Mouse (Mus musculus) MEL (cell line): ENCODE measurements at regions not wholly inside any gene's neighbourhood (a gene's known extent, or its start where the extent isn't known, plus 50 kb on each side); places are given as distances from the start of the nearest gene placed in this dataset.

Experiments
- DNase-seq: peaks from one replicate; pipeline ENCODE4 v3.0.0; 2011; ENCODE audit warnings: low read depth, low spot score
- H3K27ac ChIP-seq: 2 replicates; pipeline ENCODE4 v1.5.1; 2012; ENCODE audit warnings: low read depth, mild to moderate bottlenecking, control low read depth, low read length, moderate library complexity; ENCODE audit not compliant: control insufficient read depth
- H3K27me3 ChIP-seq, 2 experiments: fragments of 150-350 bp in 1 of 2; sonication (generic) in 1 of 2; 2 replicates each; pipeline ENCODE4 v1.6.1; 2012; ENCODE audit warnings: low read length in 2 of 2, mild to moderate bottlenecking in 2 of 2, improper control_type of control experiment in 1 of 2, moderate library complexity in 1 of 2; ENCODE audit not compliant: insufficient read depth in 2 of 2, control insufficient read depth in 1 of 2
- H3K36me3 ChIP-seq, 2 experiments: 2 replicates each; pipeline ENCODE4 v1.6.1; 2012 to 2014; ENCODE audit warnings: low read length in 2 of 2, improper control_type of control experiment in 1 of 2, inconsistent platforms in 1 of 2, mild to moderate bottlenecking in 1 of 2; ENCODE audit not compliant: insufficient read depth in 2 of 2, control insufficient read depth in 1 of 2
- H3K4me1 ChIP-seq, 2 experiments: fragments of 150-350 bp in 1 of 2; sonication (generic) in 1 of 2; 2 replicates each; pipeline ENCODE4 v1.6.1; 2012; ENCODE audit warnings: low read length in 2 of 2, improper control_type of control experiment in 1 of 2, mild to moderate bottlenecking in 1 of 2; ENCODE audit not compliant: insufficient read depth in 2 of 2, control insufficient read depth in 1 of 2
- H3K4me3 ChIP-seq, 2 experiments: fragments of 150-350 bp in 1 of 2; sonication (generic) in 1 of 2; 2 replicates each; pipeline ENCODE4 v1.5.1; 2012; ENCODE audit warnings: low read depth in 2 of 2, low read length in 2 of 2, mild to moderate bottlenecking in 2 of 2, moderate library complexity in 2 of 2, control low read depth in 1 of 2, improper control_type of control experiment in 1 of 2; ENCODE audit not compliant: control insufficient read depth in 1 of 2, insufficient read depth in 1 of 2
- H3K79me2 ChIP-seq: 2 replicates; pipeline ENCODE4 v1.6.1; 2012; ENCODE audit warnings: mild to moderate bottlenecking, low read length, moderate library complexity; ENCODE audit not compliant: control insufficient read depth, poor library complexity, insufficient read depth
- H3K9ac ChIP-seq: 2 replicates; pipeline ENCODE4 v1.6.1; 2012; ENCODE audit warnings: low read depth, mild to moderate bottlenecking, control low read depth, low read length, moderate library complexity; ENCODE audit not compliant: control insufficient read depth, poor library complexity, severe bottlenecking
- H3K9me3 ChIP-seq: fragments of 150-350 bp; sonication (generic); replicated peaks from 2 replicates; pipeline ENCODE4 v1.6.1; 2012; ENCODE audit warnings: mild to moderate bottlenecking, low read length, improper control_type of control experiment, moderate library complexity; ENCODE audit not compliant: insufficient read depth
- BHLHE40 ChIP-seq: IDR thresholded peaks from 2 replicates; pipeline ENCODE4 v1.6.1; 2012; ENCODE audit warnings: low read depth, mild to moderate bottlenecking, inconsistent platforms, low read length, improper control_type of control experiment, borderline replicate concordance
- CHD1 ChIP-seq: IDR thresholded peaks from 2 replicates; pipeline ENCODE4 v1.6.1; 2012; ENCODE audit warnings: low read depth, mild to moderate bottlenecking, inconsistent platforms, low read length, improper control_type of control experiment
- CHD2 ChIP-seq: IDR thresholded peaks from 2 replicates; pipeline ENCODE4 v1.6.1; 2011; ENCODE audit warnings: low read length, improper control_type of control experiment
- ELF1 ChIP-seq: IDR thresholded peaks from 2 replicates; pipeline ENCODE4 v1.6.1; 2014; ENCODE audit warnings: low read depth, mild to moderate bottlenecking, inconsistent platforms, low read length, improper control_type of control experiment, moderate library complexity
- EP300 ChIP-seq, 2 experiments: IDR thresholded peaks; 2 replicates each; pipeline ENCODE4 v1.6.1; 2011; ENCODE audit warnings: improper control_type of control experiment in 2 of 2, low read length in 2 of 2, low read depth in 1 of 2, mild to moderate bottlenecking in 1 of 2
- ETS1 ChIP-seq: IDR thresholded peaks from 2 replicates; pipeline ENCODE4 v1.6.1; 2012; ENCODE audit warnings: low read depth, mild to moderate bottlenecking, inconsistent platforms, low read length, improper control_type of control experiment, moderate library complexity
- HCFC1 ChIP-seq: IDR thresholded peaks from 2 replicates; pipeline ENCODE4 v1.6.1; 2012; ENCODE audit warnings: low read depth, mild to moderate bottlenecking, inconsistent platforms, low read length, improper control_type of control experiment, moderate library complexity
- JUND ChIP-seq: IDR thresholded peaks from 2 replicates; pipeline ENCODE4 v1.6.1; 2011; ENCODE audit warnings: low read depth, mild to moderate bottlenecking, improper control_type of control experiment, low read length
- KAT2A ChIP-seq: conservative IDR thresholded peaks from 2 replicates; pipeline ENCODE4 v1.6.1; 2012; ENCODE audit warnings: low read depth, low read length, improper control_type of control experiment, inconsistent platforms
- MAFK ChIP-seq: IDR thresholded peaks from 2 replicates; pipeline ENCODE4 v1.6.1; 2011; ENCODE audit warnings: low read depth, mild to moderate bottlenecking, low read length, improper control_type of control experiment, borderline replicate concordance
- MAX ChIP-seq: IDR thresholded peaks from 2 replicates; pipeline ENCODE4 v1.6.1; 2011; ENCODE audit warnings: low read length, improper control_type of control experiment
- POLR2A ChIP-seq, 2 experiments: IDR thresholded peaks; 2 replicates each; pipeline ENCODE4 v1.6.1; 2011 to 2012; ENCODE audit warnings: low read length in 2 of 2, mild to moderate bottlenecking in 2 of 2, control low read depth in 1 of 2, improper control_type of control experiment in 1 of 2, low read depth in 1 of 2, moderate library complexity in 1 of 2; ENCODE audit not compliant: control insufficient read depth in 1 of 2, insufficient read depth in 1 of 2, poor library complexity in 1 of 2
- POLR2AphosphoS2 ChIP-seq: IDR thresholded peaks from 2 replicates; pipeline ENCODE4 v1.6.1; 2011; ENCODE audit warnings: low read length, improper control_type of control experiment
- POLR2AphosphoS5 ChIP-seq: IDR thresholded peaks from 2 replicates; pipeline ENCODE4 v1.6.1; 2012; ENCODE audit warnings: low read depth, borderline replicate concordance, mild to moderate bottlenecking, inconsistent platforms, low read length, moderate library complexity, mixed read lengths
- RCOR1 ChIP-seq: IDR thresholded peaks from 2 replicates; pipeline ENCODE4 v1.6.1; 2012; ENCODE audit warnings: low read depth, mild to moderate bottlenecking, inconsistent platforms, low read length, improper control_type of control experiment
- ZC3H11A ChIP-seq: IDR thresholded peaks from 2 replicates; pipeline ENCODE4 v1.6.1; 2012; ENCODE audit warnings: low read depth, mild to moderate bottlenecking, inconsistent platforms, low read length, improper control_type of control experiment
- ZMIZ1 ChIP-seq: IDR thresholded peaks from 2 replicates; pipeline ENCODE4 v1.6.1; 2012; ENCODE audit warnings: low read depth, mild to moderate bottlenecking, inconsistent platforms, low read length, improper control_type of control experiment, moderate library complexity
- ZNF384 ChIP-seq: IDR thresholded peaks from 2 replicates; pipeline ENCODE4 v1.6.1; 2012; ENCODE audit warnings: low read depth, mild to moderate bottlenecking, inconsistent platforms, low read length, improper control_type of control experiment

GRCm38 (mm10) chr10:117896911-117897643, 51.2 kb upstream of the Rap1b start:
- DNase-seq = no peak
- H3K9ac ChIP-seq = no peak overlapping the region
- no peak for TF ChIP-seq MAX
- no peak for TF ChIP-seq KAT2A
- TF ChIP-seq POLR2AphosphoS2 = no peak
- no peak for TF ChIP-seq ZC3H11A
- H3K4me3 ChIP-seq = no peak overlapping the region
- H3K27ac ChIP-seq = no peak overlapping the region
- no peaks in the 10 kb centered on the region for H3K4me1 ChIP-seq
- no peaks in the 10 kb centered on the region for H3K9me3 ChIP-seq
- no peaks in the 10 kb centered on the region for H3K79me2 ChIP-seq
- no peaks in the 10 kb centered on the region for H3K27me3 ChIP-seq
- no peaks in the 10 kb centered on the region for H3K36me3 ChIP-seq

- no peak for DNase-seq
- H3K9ac ChIP-seq = no peak overlapping the region
- no peak for TF ChIP-seq MAFK
- no peak for TF ChIP-seq CHD1
- no peak for TF ChIP-seq POLR2A (IDR thresholded peaks at IDR 0.05; ENCODE audit: control insufficient read depth in 1 of 2, insufficient read depth in 1 of 2, low read depth in 1 of 2, low read length in 2 of 2, poor library complexity in 1 of 2)
- no peak for TF ChIP-seq JUND
- TF ChIP-seq ETS1 = no peak
- TF ChIP-seq ZMIZ1 = no peak
- TF ChIP-seq POLR2AphosphoS5 = no peak
- no peak for TF ChIP-seq EP300 (IDR thresholded peaks at IDR 0.05; ENCODE audit: low read depth in 1 of 2, low read length in 2 of 2)
- no peak for TF ChIP-seq HCFC1
- TF ChIP-seq ELF1 = no peak
- no peak for TF ChIP-seq ZNF384
- no peak for TF ChIP-seq CHD2
- no peak for TF ChIP-seq RCOR1
- TF ChIP-seq KAT2A = no peak
- TF ChIP-seq BHLHE40 = no peak
- no peaks in the 10 kb centered on the region for H3K27me3 ChIP-seq
- no peak overlapping the region for H3K27ac ChIP-seq
- no peaks in the 10 kb centered on the region for H3K36me3 ChIP-seq
- H3K79me2 ChIP-seq = no peaks in the 10 kb centered on the region
- H3K9me3 ChIP-seq = no peaks in the 10 kb centered on the region
- no peaks in the 10 kb centered on the region for H3K4me1 ChIP-seq
- H3K4me3 ChIP-seq = no peak overlapping the region
These were observed 51.9 kb upstream of the Rap1b start for GRCm38 (mm10) chr10:117897766-117898165.
